Mouse (Mus musculus) spleen, adult 10 weeks (tissue): ENCODE results near the gene Olfr1111. TPM values are rescaled to one million over a fixed set of nuclear protein-coding genes. Genes with fewer than 3 reads are reported as not detected.

Experiments used
- polyA plus RNA-seq: library from polyadenylated mRNA; stranded (reverse); fragments of 350-450 nt; fragmentation: Illumina TruSeq; extraction: RNeasy Lipid Tissue Mini Kit (QIAGEN cat#74804); gene quantifications from one replicate; pipeline ENCODE4 v1.2.3, GENCODE M21; 2015; ENCODE audit warnings: low replicate concordance; ENCODE audit not compliant: insufficient read depth

The Olfr1111 gene
- polyA plus RNA-seq, result not detected

GRCm38 (mm10) chr2:87152524-87152923 lies at the start of gene Olfr1111:
TSS of gene Olfr1111 (minus strand) at chr2:87152624.

GRCm38 (mm10) chr2:87187498-87187897 lies 35.1 kb upstream of the Olfr1111 start, which contains the start of gene Olfr1112:
TSS of gene Olfr1112 (plus strand) at chr2:87187798.

GRCm38 (mm10) chr2:87140200-87140599 lies 12.2 kb downstream of the Olfr1111 start, which contains the start of gene Olfr1110:
TSS of gene Olfr1110 (minus strand) at chr2:87140300.

DNA sequence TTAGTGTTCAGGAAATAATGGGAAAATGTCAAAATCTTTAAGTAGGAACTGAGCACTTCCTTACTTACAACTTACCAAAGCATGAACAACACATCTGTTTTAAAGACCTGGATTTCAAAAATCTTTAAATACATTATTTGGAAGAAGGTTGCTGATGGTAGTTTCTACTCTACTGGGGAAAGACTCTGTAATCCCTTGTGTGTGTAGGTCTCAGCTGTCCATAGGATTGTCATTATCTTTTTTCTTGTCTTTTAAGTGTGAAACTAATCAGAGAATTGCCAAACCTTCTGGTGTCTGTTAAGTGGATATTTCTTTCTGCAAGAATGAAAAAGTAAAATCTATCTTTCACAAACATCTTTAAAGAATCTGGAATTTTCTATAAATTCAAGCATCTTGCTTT lies 38.0 kb downstream of the Olfr1111 start, which contains the start of gene Olfr259:
Gene Olfr259 (minus strand): TSS at position 101 of the 400 bp plus-strand sequence.

Other genes with a start within 250 kb of the Olfr1111 start
- not detected for gene Olfr1098, start 228.1 kb downstream of the Olfr1111 start, polyA plus RNA-seq
- not detected for gene Olfr1099, start 191.9 kb downstream of the Olfr1111 start, polyA plus RNA-seq
- gene Olfr1100, start 172.7 kb downstream of the Olfr1111 start, polyA plus RNA-seq, result not detected
- gene Olfr1101, start 161.4 kb downstream of the Olfr1111 start, polyA plus RNA-seq, result not detected
- gene Olfr1102, start 154.2 kb downstream of the Olfr1111 start, polyA plus RNA-seq, result not detected
- gene Olfr1104, start 125.5 kb downstream of the Olfr1111 start, polyA plus RNA-seq, result not detected
- not detected for gene Olfr1105, start 116.1 kb downstream of the Olfr1111 start, polyA plus RNA-seq
- not detected for gene Olfr1106, start 100.4 kb downstream of the Olfr1111 start, polyA plus RNA-seq
- not detected for gene Olfr1107, start 76.8 kb downstream of the Olfr1111 start, polyA plus RNA-seq
- gene Olfr1109, start 56.6 kb downstream of the Olfr1111 start, polyA plus RNA-seq, result not detected
- gene Olfr259, start 38.1 kb downstream of the Olfr1111 start, polyA plus RNA-seq, result not detected
- not detected for gene Olfr1110, start 12.3 kb downstream of the Olfr1111 start, polyA plus RNA-seq
- not detected for gene Olfr1112, start 35.2 kb upstream of the Olfr1111 start, polyA plus RNA-seq
- gene Olfr1113, start 56.3 kb upstream of the Olfr1111 start, polyA plus RNA-seq, result not detected
- gene Olfr1115, start 95.4 kb upstream of the Olfr1111 start, polyA plus RNA-seq, result not detected
- gene Olfr1116, start 114.9 kb upstream of the Olfr1111 start, polyA plus RNA-seq, result not detected
- not detected for gene Olfr1118, start 155.0 kb upstream of the Olfr1111 start, polyA plus RNA-seq
- gene Olfr1120, start 202.2 kb upstream of the Olfr1111 start, polyA plus RNA-seq, result not detected
- not detected for gene Olfr1121, start 217.3 kb upstream of the Olfr1111 start, polyA plus RNA-seq
- not detected for gene Olfr1122, start 233.2 kb upstream of the Olfr1111 start, polyA plus RNA-seq